Mouse (Mus musculus) liver, embryonic 11.5 days (tissue): ENCODE measurements around the gene Fa2h. TPM values are rescaled to one million over a fixed set of nuclear protein-coding genes. Genes with fewer than 3 reads are reported as not detected.

Experiments
- ATAC-seq: fragments of 200-750 bp; cut with Nextera tagmentation; replicated peaks from 2 replicates; pipeline ENCODE4 v1.8.0; 2017; ENCODE audit warnings: moderate number of reproducible peaks, mild to moderate bottlenecking, moderate TSS enrichment, moderate library complexity; ENCODE audit not compliant: low FRiP score
- DNase-seq: peaks from one replicate; pipeline ENCODE4 v3.0.0-alpha.2; 2017; ENCODE audit warnings: low spot score
- H3K27ac ChIP-seq: fragments of 300-500 bp; sonication (generic); 2 replicates; pipeline ENCODE4 v1.5.1; 2014; ENCODE audit warnings: mild to moderate bottlenecking, low read depth, low read length, control low read depth
- H3K27me3 ChIP-seq: fragments of 300-500 bp; sonication (generic); replicated peaks from 2 replicates; pipeline ENCODE4 v1.6.1; 2014; ENCODE audit warnings: low read length, mixed read lengths; ENCODE audit not compliant: control insufficient read depth, insufficient read depth
- H3K36me3 ChIP-seq: fragments of 300-500 bp; sonication (generic); 2 replicates; pipeline ENCODE4 v1.6.1; 2014; ENCODE audit warnings: mild to moderate bottlenecking, low read length, moderate library complexity, mixed read lengths; ENCODE audit not compliant: control insufficient read depth, insufficient read depth
- H3K4me1 ChIP-seq: fragments of 300-500 bp; sonication (generic); replicated peaks from 2 replicates; pipeline ENCODE4 v1.6.1; 2014; ENCODE audit warnings: low read length, mixed read lengths; ENCODE audit not compliant: control insufficient read depth, insufficient read depth
- H3K4me2 ChIP-seq: fragments of 300-500 bp; sonication (generic); 2 replicates; pipeline ENCODE4 v1.6.1; 2014; ENCODE audit warnings: mild to moderate bottlenecking, control low read depth, moderate library complexity
- H3K4me3 ChIP-seq: fragments of 300-500 bp; sonication (generic); 2 replicates; pipeline ENCODE4 v1.5.1; 2014; ENCODE audit warnings: low read depth, low read length, control low read depth
- H3K9ac ChIP-seq: fragments of 300-500 bp; sonication (generic); 2 replicates; pipeline ENCODE4 v1.6.1; 2014; ENCODE audit warnings: low read depth, low read length, control low read depth
- H3K9me3 ChIP-seq: fragments of 300-500 bp; sonication (generic); 2 replicates; pipeline ENCODE4 v1.6.1; 2016; ENCODE audit warnings: low read length, inconsistent platforms, mixed read lengths; ENCODE audit not compliant: control insufficient read depth
- WGBS: fragments of 180-500 bp; shearing (Covaris S2); extraction: QIAGEN DNeasy Blood & Tissue Kit; methylation state at CpG from one replicate; pipeline ENCODE4 v1.1.7; 2014; 5-methylcytosine and 5-hydroxymethylcytosine counted together
- polyA plus RNA-seq: library from polyadenylated mRNA; unstranded; fragments of >200 nt; fragmentation: Nextera tagmentation; extraction: Ambion mirVana; gene quantifications from 2 replicates; pipeline ENCODE4 v1.2.1, GENCODE M21; 2014

Fa2h gene
- polyA plus RNA-seq, 1 experiment from 2014 or later = not detected

- Histone ChIP-seq H3K9me3 (no peaks in the 10 kb centered on the region), H3K4me2 (no peak overlapping the region), H3K9ac (no peak overlapping the region), H3K4me3 (no peak overlapping the region), H3K4me1 (no peaks in the 10 kb centered on the region), H3K27ac (no peak overlapping the region), H3K27me3 (no peaks in the 10 kb centered on the region), H3K36me3 (no peaks in the 10 kb centered on the region)
- ATAC-seq = no peak
- DNase-seq = no peak
- WGBS = 78% methylated on average over 6 of the region's 6 CpGs
Observed at GRCm38 (mm10) chr8:111350577-111350976, 43.0 kb downstream of the Fa2h start.

GRCm38 (mm10) chr8:111343225-111343624 is 50.4 kb downstream of the Fa2h start:
- Histone ChIP-seq H3K4me3 (no peak overlapping the region), H3K9ac (no peak overlapping the region), H3K36me3 (no peaks in the 10 kb centered on the region), H3K9me3 (no peaks in the 10 kb centered on the region), H3K27ac (no peak overlapping the region), H3K4me2 (no peak overlapping the region), H3K4me1 (no peaks in the 10 kb centered on the region), H3K27me3 (no peaks in the 10 kb centered on the region)
- peak; percentile 60 for DNase-seq
- no peak; the same call in 1 of the 2 replicates for ATAC-seq
- WGBS = 7% methylated on average over 5 of the region's 5 CpGs

GRCm38 (mm10) chr8:111340186-111340585 is 53.4 kb downstream of the Fa2h start:
- Histone ChIP-seq H3K4me3 (no peak overlapping the region), H3K27ac (no peak overlapping the region), H3K9ac (no peak overlapping the region), H3K9me3 (no peaks in the 10 kb centered on the region), H3K27me3 (no peaks in the 10 kb centered on the region; the same call in 1 of the 2 replicates), H3K36me3 (no peaks in the 10 kb centered on the region), H3K4me1 (no peaks in the 10 kb centered on the region), H3K4me2 (no peak overlapping the region)
- ATAC-seq = no peak
- no peak for DNase-seq
- 82% methylated on average over 3 of the region's 3 CpGs for WGBS

GRCm38 (mm10) chr8:111338370-111339208 is 55.0 kb downstream of the Fa2h start:
- H3K36me3 ChIP-seq = no peaks in the 10 kb centered on the region
- H3K4me2 ChIP-seq = peak overlapping the region; percentile 94
- no peaks in the 10 kb centered on the region for H3K4me1 ChIP-seq
- no peaks in the 10 kb centered on the region; the same call in 1 of the 2 replicates for H3K27me3 ChIP-seq
- H3K9ac ChIP-seq = peak overlapping the region; percentile 54; the same call in 1 of the 2 replicates
- 36% methylated on average over 12 of the region's 12 CpGs for WGBS
- no peaks in the 10 kb centered on the region for H3K9me3 ChIP-seq
- DNase-seq (no peak), ATAC-seq (no peak)
- H3K27ac ChIP-seq = no peak overlapping the region; the same call in 1 of the 2 replicates
- H3K4me3 ChIP-seq = peak overlapping the region; percentile 63

DNA sequence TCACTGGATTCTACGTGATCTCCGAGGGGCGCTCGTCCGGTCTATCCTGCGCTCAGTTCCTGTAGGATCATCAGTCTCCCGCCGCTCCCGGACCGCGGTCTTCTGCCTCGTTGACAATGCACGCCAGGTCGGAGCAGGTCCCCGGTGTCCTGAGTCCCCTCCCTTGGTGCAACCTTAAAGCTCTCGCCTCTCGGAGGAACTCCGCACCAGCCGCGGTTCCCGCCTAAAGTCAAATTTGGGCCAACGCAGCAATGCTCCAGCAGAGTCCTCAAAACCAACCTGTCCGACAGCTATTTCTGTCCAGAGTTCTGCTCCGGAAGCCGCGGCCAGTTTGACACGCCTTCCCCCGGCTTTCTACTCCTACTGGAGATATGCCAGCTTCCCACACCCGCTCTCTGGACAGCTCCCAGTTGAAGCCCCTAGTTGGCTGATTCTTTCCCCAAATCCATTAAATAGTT is 55.7 kb downstream of the Fa2h start, which contains the start of gene Mlkl:
TSS of gene Mlkl (minus strand) at position 288 of the 458 bp plus-strand sequence.
- H3K9ac ChIP-seq = peak within 1 kb of the TSS; percentile 54
- no peaks in the 10 kb centered on the region for H3K36me3 ChIP-seq
- DNase-seq (peak; percentile 62), ATAC-seq (0 out of 2 replicates have a peak, but pooled peaks have one; percentile 23)
- H3K27me3 ChIP-seq = no peaks in the 10 kb centered on the region; the same call in 1 of the 2 replicates
- H3K4me1 ChIP-seq = no peaks in the 10 kb centered on the region
- WGBS = under 1% methylated on average over 29 of the region's 29 CpGs
- H3K27ac ChIP-seq = no peak within 1 kb of the TSS; the same call in 1 of the 2 replicates
- H3K4me2 ChIP-seq = peak within 1 kb of the TSS; percentile 94
- H3K4me3 ChIP-seq = peak within 1 kb of the TSS; percentile 63
- H3K9me3 ChIP-seq = no peaks in the 10 kb centered on the region

DNA sequence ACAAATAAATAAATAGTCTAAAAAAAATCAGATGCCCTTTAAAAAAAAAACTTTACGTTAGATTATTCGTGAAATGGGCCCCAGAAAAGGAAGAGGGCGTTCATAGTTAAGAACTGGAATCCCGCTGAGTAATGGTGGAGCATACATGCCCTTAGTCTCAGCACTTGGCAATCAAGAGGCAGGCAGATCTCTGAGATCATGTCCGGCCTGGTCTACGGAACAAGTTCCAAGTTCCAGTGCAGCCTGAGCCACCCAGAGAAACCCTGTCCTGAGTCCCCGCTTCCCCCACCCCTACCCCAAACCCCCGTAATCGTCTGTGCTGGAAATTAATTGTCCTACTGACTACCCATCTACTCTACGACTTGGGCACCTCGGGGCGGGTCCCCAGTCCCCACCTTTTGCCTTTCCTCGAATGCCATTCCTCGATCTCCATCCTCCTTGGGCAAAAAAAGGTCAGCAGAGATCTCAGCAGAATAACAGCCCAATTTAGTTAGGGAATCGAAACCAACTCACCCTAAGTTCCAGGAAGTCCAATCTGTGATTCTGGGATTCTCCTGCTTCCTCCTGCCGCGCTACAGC is 56.2 kb downstream of the Fa2h start:
- ATAC-seq = peak; percentile 34; the same call in 1 of the 2 replicates
- H3K27me3 ChIP-seq = no peaks in the 10 kb centered on the region; the same call in 1 of the 2 replicates
- H3K4me3 ChIP-seq = peak overlapping the region; percentile 63
- no peaks in the 10 kb centered on the region for H3K36me3 ChIP-seq
- no peaks in the 10 kb centered on the region for H3K9me3 ChIP-seq
- no peak overlapping the region for H3K27ac ChIP-seq
- H3K4me2 ChIP-seq = peak overlapping the region; percentile 94
- no peaks in the 10 kb centered on the region for H3K4me1 ChIP-seq
- WGBS = 18% methylated on average over 17 of the region's 17 CpGs
- peak overlapping the region; percentile 54 for H3K9ac ChIP-seq
- no peak for DNase-seq

DNA sequence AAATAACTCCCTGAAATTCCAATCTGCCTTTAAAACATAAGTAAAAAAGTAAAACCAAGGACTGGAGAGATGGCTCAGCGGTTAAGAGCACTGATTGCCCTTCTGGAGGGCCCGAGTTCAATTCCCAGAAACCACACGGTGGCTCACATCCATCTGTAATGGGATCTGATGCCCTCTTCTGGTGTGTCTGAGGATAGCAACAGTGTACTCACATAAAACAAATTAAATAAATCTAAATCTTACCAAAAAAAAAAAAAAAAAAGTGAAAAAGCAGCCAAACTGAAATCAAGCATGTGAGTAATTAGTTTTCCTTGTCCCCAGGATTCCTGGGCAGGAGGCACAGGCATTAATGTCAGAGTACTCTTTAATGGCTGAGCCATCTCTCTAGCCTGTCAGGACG is 56.9 kb downstream of the Fa2h start:
- no peak overlapping the region for H3K4me3 ChIP-seq
- H3K4me2 ChIP-seq = peak overlapping the region; percentile 94

DNA sequence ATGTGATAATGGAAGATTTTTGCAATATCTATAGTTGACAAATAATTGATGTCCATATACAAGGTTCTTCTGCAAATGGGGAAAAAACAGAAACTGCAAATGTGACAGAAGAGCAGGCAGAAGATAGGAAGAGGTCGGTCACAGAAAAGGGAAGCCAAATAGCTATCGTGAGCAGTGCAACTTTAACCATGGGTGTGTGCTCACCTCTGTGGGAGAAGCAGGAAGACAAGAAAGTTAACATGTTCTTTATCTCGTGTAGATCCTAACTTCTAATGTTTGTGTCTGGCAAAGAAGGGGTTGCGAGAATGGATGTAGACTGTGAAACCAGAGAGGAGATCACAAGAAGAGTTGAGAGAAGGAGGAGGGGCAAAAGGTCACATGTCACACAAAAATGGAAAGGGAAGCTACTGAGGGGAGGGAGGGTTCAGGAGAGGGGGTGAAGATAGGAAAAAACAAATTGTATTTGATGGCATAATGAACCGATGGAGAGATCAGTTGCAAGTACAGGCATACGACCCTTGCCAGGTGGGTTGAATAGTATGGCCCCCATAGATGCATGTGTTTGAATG is 68.3 kb downstream of the Fa2h start:
- ATAC-seq = no peak
- Histone ChIP-seq H3K27ac (no peak overlapping the region), H3K4me3 (no peak overlapping the region), H3K27me3 (no peaks in the 10 kb centered on the region), H3K9ac (no peak overlapping the region), H3K9me3 (no peaks in the 10 kb centered on the region), H3K36me3 (no peaks in the 10 kb centered on the region), H3K4me1 (no peaks in the 10 kb centered on the region), H3K4me2 (no peak overlapping the region)
- no peak for DNase-seq
- WGBS = 62% methylated on average over 6 of the region's 6 CpGs

More for the DNA sequence above, 56.9 kb downstream of the Fa2h start:
- Histone ChIP-seq H3K4me1 (no peaks in the 10 kb centered on the region), H3K9me3 (no peaks in the 10 kb centered on the region), H3K27ac (no peak overlapping the region), H3K36me3 (no peaks in the 10 kb centered on the region), H3K27me3 (no peaks in the 10 kb centered on the region; the same call in 1 of the 2 replicates), H3K9ac (no peak overlapping the region)
- no peak for DNase-seq
- 68% methylated on average over 4 of the region's 4 CpGs for WGBS
- no peak for ATAC-seq
